Mouse (Mus musculus) forebrain, embryonic 14.5 days (tissue): Measurements from ENCODE around the gene Ctf2. TPM values are rescaled to one million over a fixed set of nuclear protein-coding genes. Genes with fewer than 3 reads are reported as not detected.

ENCODE experiments used
- ATAC-seq: fragments of 200-750 bp; cut with Nextera tagmentation; 2 replicates; pipeline ENCODE4 v1.8.0; 2017; ENCODE audit warnings: mild to moderate bottlenecking, moderate library complexity
- DNase-seq: peaks from one replicate; pipeline ENCODE4 v3.0.0-alpha.2; 2015; ENCODE audit warnings: low spot score
- H3K27ac ChIP-seq: fragments of 300-500 bp; sonication (generic); 2 replicates; pipeline ENCODE4 v1.5.1; 2014; ENCODE audit warnings: low read depth, mild to moderate bottlenecking, control low read depth, low read length, moderate library complexity
- H3K27me3 ChIP-seq: fragments of 300-500 bp; sonication (generic); replicated peaks from 2 replicates; pipeline ENCODE4 v1.6.1; 2014; ENCODE audit warnings: low read length, control low read depth, mixed read lengths; ENCODE audit not compliant: control insufficient read depth, insufficient read depth
- H3K36me3 ChIP-seq: fragments of 300-500 bp; sonication (generic); 2 replicates; pipeline ENCODE4 v1.6.1; 2014; ENCODE audit warnings: low read length, control low read depth; ENCODE audit not compliant: control insufficient read depth, insufficient read depth
- H3K4me1 ChIP-seq: fragments of 300-500 bp; sonication (generic); 2 replicates; pipeline ENCODE4 v1.6.1; 2014; ENCODE audit warnings: antibody characterized with exemption, low read length, control low read depth; ENCODE audit not compliant: control insufficient read depth, insufficient read depth
- H3K4me2 ChIP-seq: fragments of 300-500 bp; sonication (generic); 2 replicates; pipeline ENCODE4 v1.6.1; 2014; ENCODE audit warnings: mild to moderate bottlenecking, control low read depth, low read length
- H3K4me3 ChIP-seq: fragments of 300-500 bp; sonication (generic); 2 replicates; pipeline ENCODE4 v1.5.1; 2014; ENCODE audit warnings: low read depth, low read length, control low read depth
- H3K9ac ChIP-seq: fragments of 300-500 bp; sonication (generic); 2 replicates; pipeline ENCODE4 v1.6.1; 2014; ENCODE audit warnings: mild to moderate bottlenecking, low read length, control low read depth, moderate library complexity
- H3K9me3 ChIP-seq: fragments of 300-500 bp; sonication (generic); replicated peaks from 2 replicates; pipeline ENCODE4 v1.6.1; 2016; ENCODE audit warnings: low read length, control low read depth, mixed read lengths; ENCODE audit not compliant: control insufficient read depth
- WGBS: fragments of 180-500 bp; shearing (Covaris S2); extraction: QIAGEN DNeasy Blood & Tissue Kit; methylation state at CpG from one replicate; pipeline ENCODE4 v1.1.7; 2014; 5-methylcytosine and 5-hydroxymethylcytosine counted together
- polyA plus RNA-seq: library from polyadenylated mRNA; unstranded; fragments of >200 nt; fragmentation: Nextera tagmentation; extraction: Ambion mirVana; gene quantifications from 2 replicates; pipeline ENCODE4 v1.2.1, GENCODE M21; 2014

Ctf2 gene
- polyA plus RNA-seq, 1 experiment from 2014 or later, result 0.09 TPM

GRCm38 (mm10) chr7:127689626-127690280, 42.2 kb downstream of the Ctf2 start:
- Histone ChIP-seq H3K9me3 (no peaks in the 10 kb centered on the region), H3K27ac (no peak overlapping the region), H3K9ac (no peak overlapping the region), H3K4me2 (no peak overlapping the region), H3K36me3 (0 out of 2 replicates have a peak, but pooled peaks cover 4% of the 10 kb centered on the region), H3K4me3 (no peak overlapping the region), H3K4me1 (0 out of 2 replicates have a peak, but pooled peaks cover 3% of the 10 kb centered on the region), H3K27me3 (no peaks in the 10 kb centered on the region)
- 71% methylated on average over 9 of the region's 9 CpGs for WGBS
- no peak for DNase-seq
- ATAC-seq, result no peak

- Histone ChIP-seq H3K4me1 (0 out of 2 replicates have a peak, but pooled peaks cover 3% of the 10 kb centered on the region), H3K27ac (no peak overlapping the region), H3K4me2 (no peak overlapping the region), H3K4me3 (no peak overlapping the region), H3K9ac (no peak overlapping the region), H3K9me3 (no peaks in the 10 kb centered on the region), H3K27me3 (no peaks in the 10 kb centered on the region), H3K36me3 (0 out of 2 replicates have a peak, but pooled peaks cover 4% of the 10 kb centered on the region)
- 82% methylated on average over 7 of the region's 7 CpGs for WGBS
- no peak for DNase-seq
- ATAC-seq, result no peak
These were observed 43.0 kb downstream of the Ctf2 start for GRCm38 (mm10) chr7:127688935-127689334.

GRCm38 (mm10) chr7:127686740-127687449, 45.1 kb downstream of the Ctf2 start:
- Histone ChIP-seq H3K27me3 (no peaks in the 10 kb centered on the region), H3K4me1 (0 out of 2 replicates have a peak, but pooled peaks cover 3% of the 10 kb centered on the region), H3K4me3 (no peak overlapping the region), H3K9ac (no peak overlapping the region), H3K36me3 (no peaks in the 10 kb centered on the region), H3K9me3 (no peaks in the 10 kb centered on the region), H3K27ac (no peak overlapping the region), H3K4me2 (no peak overlapping the region)
- DNase-seq (no peak), ATAC-seq (no peak)
- WGBS, result 85% methylated on average over 11 of the region's 11 CpGs

- Histone ChIP-seq H3K4me1 (no peaks in the 10 kb centered on the region), H3K27me3 (no peaks in the 10 kb centered on the region), H3K4me3 (no peak overlapping the region), H3K27ac (no peak overlapping the region), H3K9ac (no peak overlapping the region), H3K36me3 (no peaks in the 10 kb centered on the region), H3K4me2 (no peak overlapping the region), H3K9me3 (no peaks in the 10 kb centered on the region)
- 80% methylated on average over 14 of the region's 14 CpGs for WGBS
- ATAC-seq (no peak), DNase-seq (no peak)
These were observed 46.5 kb downstream of the Ctf2 start for GRCm38 (mm10) chr7:127685304-127686018.

GRCm38 (mm10) chr7:127681888-127682553, 49.9 kb downstream of the Ctf2 start:
- Histone ChIP-seq H3K9ac (no peak overlapping the region), H3K4me2 (no peak overlapping the region), H3K9me3 (no peaks in the 10 kb centered on the region), H3K27ac (no peak overlapping the region), H3K4me3 (no peak overlapping the region), H3K36me3 (no peaks in the 10 kb centered on the region; the same call in 1 of the 2 replicates), H3K27me3 (no peaks in the 10 kb centered on the region), H3K4me1 (no peaks in the 10 kb centered on the region)
- no peak for DNase-seq
- ATAC-seq, result no peak
- WGBS, result 89% methylated on average over 8 of the region's 8 CpGs

DNA sequence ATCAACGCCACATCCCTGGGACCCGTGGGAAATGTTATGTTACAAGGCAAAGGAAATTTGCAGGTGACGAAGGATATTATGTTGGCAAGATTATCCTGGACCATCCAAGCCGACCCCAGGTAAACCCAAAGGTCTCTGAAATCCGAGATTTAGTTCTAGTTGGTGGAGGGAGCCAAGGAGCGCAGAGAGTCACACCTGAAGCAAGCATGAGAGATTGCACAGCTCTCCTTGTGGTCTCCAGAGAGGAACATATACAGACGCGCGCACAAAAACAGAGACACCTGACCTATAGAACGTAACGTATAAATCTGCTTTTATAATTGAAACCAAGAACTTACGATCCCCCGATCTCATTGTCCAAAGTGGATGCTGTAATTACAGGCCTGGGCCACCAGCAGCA, 51.4 kb downstream of the Ctf2 start:
- WGBS, result 90% methylated on average over 13 of the region's 13 CpGs
- Histone ChIP-seq H3K9me3 (no peaks in the 10 kb centered on the region), H3K27ac (no peak overlapping the region), H3K4me2 (no peak overlapping the region), H3K27me3 (no peaks in the 10 kb centered on the region), H3K9ac (no peak overlapping the region), H3K36me3 (peaks cover 3% of the 10 kb centered on the region; the same call in 1 of the 2 replicates), H3K4me3 (no peak overlapping the region), H3K4me1 (no peaks in the 10 kb centered on the region)
- DNase-seq, result no peak
- ATAC-seq, result no peak

- ATAC-seq, result no peak
These were observed 53.2 kb downstream of the Ctf2 start for GRCm38 (mm10) chr7:127678811-127679210.

GRCm38 (mm10) chr7:127677609-127678008, 54.4 kb downstream of the Ctf2 start:
- Histone ChIP-seq H3K27me3 (no peaks in the 10 kb centered on the region), H3K4me1 (no peaks in the 10 kb centered on the region), H3K4me3 (no peak overlapping the region), H3K9me3 (no peaks in the 10 kb centered on the region), H3K4me2 (no peak overlapping the region), H3K27ac (no peak overlapping the region), H3K36me3 (peaks cover 3% of the 10 kb centered on the region; the same call in 1 of the 2 replicates), H3K9ac (no peak overlapping the region)
- 91% methylated on average over 4 of the region's 4 CpGs for WGBS
- ATAC-seq (no peak), DNase-seq (no peak)

More at GRCm38 (mm10) chr7:127678811-127679210, 53.2 kb downstream of the Ctf2 start:
- no peak overlapping the region for H3K4me2 ChIP-seq
- H3K27me3 ChIP-seq, result no peaks in the 10 kb centered on the region
- 55% methylated on average over 2 of the region's 2 CpGs for WGBS
- no peaks in the 10 kb centered on the region for H3K4me1 ChIP-seq
- no peak overlapping the region for H3K4me3 ChIP-seq
- no peak overlapping the region for H3K9ac ChIP-seq
- H3K27ac ChIP-seq, result no peak overlapping the region
- peaks cover 3% of the 10 kb centered on the region; the same call in 1 of the 2 replicates for H3K36me3 ChIP-seq
- no peaks in the 10 kb centered on the region for H3K9me3 ChIP-seq
- no peak for DNase-seq
